Mouse (Mus musculus) neural tube, embryonic 13.5 days (tissue): ENCODE results near the gene Ubl7. TPM values are rescaled to one million over a fixed set of nuclear protein-coding genes. Genes with fewer than 3 reads are reported as not detected.

Experiments
- ATAC-seq: fragments of 200-750 bp; cut with Nextera tagmentation; 2 replicates; pipeline ENCODE4 v1.8.0; 2017; ENCODE audit warnings: low read depth, mild to moderate bottlenecking, moderate TSS enrichment, moderate library complexity
- H3K27ac ChIP-seq: fragments of 300-500 bp; sonication (generic); replicated peaks from 2 replicates; pipeline ENCODE4 v1.5.1; 2015; ENCODE audit warnings: moderate library complexity, mild to moderate bottlenecking, inconsistent platforms
- H3K27me3 ChIP-seq: fragments of 300-500 bp; sonication (generic); 2 replicates; pipeline ENCODE4 v1.6.1; 2015; ENCODE audit warnings: mild to moderate bottlenecking, inconsistent platforms
- H3K36me3 ChIP-seq: fragments of 300-500 bp; sonication (generic); 2 replicates; pipeline ENCODE4 v1.6.1; 2015; ENCODE audit warnings: mild to moderate bottlenecking, inconsistent platforms
- H3K4me1 ChIP-seq: fragments of 300-500 bp; sonication (generic); replicated peaks from 2 replicates; pipeline ENCODE4 v1.6.1; 2015; ENCODE audit warnings: inconsistent platforms
- H3K4me2 ChIP-seq: fragments of 300-500 bp; sonication (generic); 2 replicates; pipeline ENCODE4 v1.6.1; 2015; ENCODE audit warnings: inconsistent platforms, mild to moderate bottlenecking, moderate library complexity
- H3K4me3 ChIP-seq: fragments of 300-500 bp; sonication (generic); 2 replicates; pipeline ENCODE4 v1.5.1; 2015; ENCODE audit warnings: mild to moderate bottlenecking, inconsistent platforms
- H3K9ac ChIP-seq: fragments of 300-500 bp; sonication (generic); 2 replicates; pipeline ENCODE4 v1.6.1; 2015; ENCODE audit warnings: moderate library complexity, mild to moderate bottlenecking, inconsistent platforms
- H3K9me3 ChIP-seq: fragments of 300-500 bp; sonication (generic); 2 replicates; pipeline ENCODE4 v1.6.1; 2016; ENCODE audit warnings: inconsistent platforms
- WGBS: fragments of 180-500 bp; shearing (Covaris S2); methylation state at CpG from one replicate; pipeline ENCODE4 v1.1.7; 2015; 5-methylcytosine and 5-hydroxymethylcytosine counted together
- polyA plus RNA-seq: library from polyadenylated mRNA; unstranded; fragments of >200 nt; fragmentation: Nextera tagmentation; extraction: Ambion mirVana; gene quantifications from 2 replicates; pipeline ENCODE4 v1.2.1, GENCODE M21; 2015

Gene Ubl7
- polyA plus RNA-seq, 1 experiment from 2014 or later, result 166 TPM

DNA sequence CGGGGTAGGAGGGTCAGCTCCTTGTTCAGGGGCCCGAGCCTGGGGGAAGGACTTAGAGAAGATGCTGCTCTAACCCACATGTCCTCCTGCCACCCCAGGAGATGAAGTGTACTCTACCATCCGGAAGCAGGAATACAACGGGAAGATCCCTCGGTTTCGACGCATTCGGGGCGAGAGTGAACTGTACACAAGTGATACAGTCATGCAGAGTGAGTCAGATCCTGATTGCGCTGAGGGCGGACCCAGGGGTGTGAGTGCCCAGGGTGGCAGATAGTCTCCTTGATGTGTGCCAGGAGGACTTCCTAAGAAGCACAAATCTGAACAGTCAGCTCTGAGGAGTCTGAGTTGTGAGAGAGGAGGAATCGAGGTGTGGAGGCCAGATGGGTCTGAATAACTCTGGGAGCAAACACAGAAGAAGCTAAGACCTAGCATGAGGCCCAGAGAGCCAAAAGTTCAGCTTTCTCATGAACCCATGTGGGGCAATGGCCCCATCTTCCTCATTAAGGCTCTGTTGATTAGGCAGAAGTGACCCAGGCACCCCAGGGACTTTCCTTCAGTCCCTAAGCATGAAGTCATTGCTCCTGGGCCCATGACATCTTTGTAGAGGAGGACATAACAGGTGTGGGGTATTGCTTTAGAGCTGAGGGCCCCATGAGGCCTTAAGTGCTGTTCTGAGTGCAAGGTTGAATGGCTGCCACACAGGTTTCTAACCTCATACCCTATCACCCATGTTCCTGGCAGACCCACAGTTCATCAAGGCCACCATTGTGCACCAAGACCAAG, 44.4 kb downstream of the Ubl7 start:
- H3K27me3 ChIP-seq, result no peaks in the 10 kb centered on the region
- no peak overlapping the region for H3K4me2 ChIP-seq
- H3K4me3 ChIP-seq, result no peak overlapping the region
- 89% methylated on average over 12 of the region's 12 CpGs for WGBS
- peaks cover 57% of the 10 kb centered on the region for H3K36me3 ChIP-seq
- no peaks in the 10 kb centered on the region for H3K9me3 ChIP-seq
- H3K9ac ChIP-seq, result no peak overlapping the region
- H3K27ac ChIP-seq, result no peak overlapping the region
- ATAC-seq, result no peak
- H3K4me1 ChIP-seq, result peaks cover 25% of the 10 kb centered on the region

DNA sequence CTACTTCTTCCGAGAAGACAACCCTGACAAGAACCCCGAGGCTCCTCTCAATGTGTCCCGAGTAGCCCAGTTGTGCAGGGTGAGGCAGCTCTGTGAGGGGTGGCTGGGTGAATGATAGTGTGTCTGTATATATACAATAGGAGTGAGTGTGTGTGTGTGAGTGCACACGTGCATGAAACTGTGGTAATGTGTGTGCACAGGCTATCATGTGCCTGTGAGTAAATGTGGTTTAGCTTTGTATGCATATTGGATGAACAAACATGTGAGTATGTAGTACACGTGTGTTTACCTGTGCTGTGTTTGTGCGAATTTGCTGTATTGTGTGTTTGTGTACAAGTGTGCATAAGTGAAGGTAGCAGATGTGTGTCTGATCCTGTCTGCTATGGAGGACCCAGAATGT, 45.0 kb downstream of the Ubl7 start:
- no peak overlapping the region for H3K4me3 ChIP-seq
- peaks cover 19% of the 10 kb centered on the region for H3K4me1 ChIP-seq
- H3K36me3 ChIP-seq, result peaks cover 63% of the 10 kb centered on the region
- no peak overlapping the region for H3K27ac ChIP-seq
- H3K4me2 ChIP-seq, result no peak overlapping the region
- WGBS, result 91% methylated on average over 6 of the region's 6 CpGs
- H3K27me3 ChIP-seq, result no peaks in the 10 kb centered on the region
- no peak overlapping the region for H3K9ac ChIP-seq
- H3K9me3 ChIP-seq, result no peaks in the 10 kb centered on the region
- no peak for ATAC-seq

DNA sequence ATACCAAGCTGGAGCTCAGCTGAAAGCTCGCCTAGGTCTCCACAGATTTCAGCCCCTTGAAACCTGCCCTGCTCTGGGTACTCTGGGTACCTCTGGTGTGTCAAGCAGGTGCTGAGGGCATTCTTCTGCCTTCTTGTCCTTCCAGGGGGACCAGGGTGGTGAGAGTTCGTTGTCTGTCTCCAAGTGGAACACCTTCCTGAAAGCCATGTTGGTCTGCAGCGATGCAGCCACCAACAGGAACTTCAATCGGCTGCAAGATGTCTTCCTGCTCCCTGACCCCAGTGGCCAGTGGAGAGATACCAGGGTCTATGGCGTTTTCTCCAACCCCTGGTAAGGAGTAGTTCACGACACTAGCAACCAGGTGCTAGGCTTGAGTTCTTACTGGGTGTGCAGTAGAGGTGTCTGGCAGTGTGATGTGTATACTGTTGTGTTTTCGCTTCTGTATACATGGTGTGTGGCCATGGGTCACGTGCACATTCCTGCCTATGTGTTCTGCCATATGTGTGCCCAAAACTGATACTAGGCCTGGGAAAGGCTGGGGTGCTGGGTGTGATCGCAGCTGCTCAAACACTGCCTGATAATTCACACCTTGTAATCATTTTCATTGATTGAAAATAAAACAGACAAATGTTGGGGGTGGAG, 45.5 kb downstream of the Ubl7 start:
- WGBS, result 90% methylated on average over 9 of the region's 9 CpGs
- Histone ChIP-seq H3K9ac (no peak overlapping the region), H3K36me3 (peaks cover 69% of the 10 kb centered on the region), H3K27ac (no peak overlapping the region), H3K4me2 (no peak overlapping the region), H3K9me3 (no peaks in the 10 kb centered on the region), H3K4me3 (no peak overlapping the region), H3K4me1 (peaks cover 14% of the 10 kb centered on the region), H3K27me3 (no peaks in the 10 kb centered on the region)
- ATAC-seq, result no peak

DNA sequence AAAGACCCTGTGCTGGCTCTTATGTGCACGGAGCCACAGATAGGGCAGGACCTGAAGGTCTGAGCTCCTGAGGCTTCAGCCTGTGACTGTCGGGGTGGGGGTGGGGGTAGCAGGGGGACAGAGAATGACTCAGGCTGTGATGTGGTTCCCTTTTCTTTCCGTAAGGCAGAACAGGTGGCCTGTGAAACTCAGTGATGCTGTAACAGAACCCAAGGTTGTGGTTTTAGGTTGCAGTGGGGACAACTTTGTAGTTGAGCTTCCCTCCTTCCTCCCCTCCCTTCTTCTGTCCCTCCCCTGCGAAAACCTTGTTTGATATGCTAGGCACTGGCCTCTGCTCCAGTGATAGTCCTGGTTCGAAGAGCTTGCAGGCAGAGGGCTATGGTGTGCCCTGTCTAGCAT, 46.1 kb downstream of the Ubl7 start:
- Histone ChIP-seq H3K27ac (no peak overlapping the region), H3K4me3 (no peak overlapping the region), H3K4me2 (no peak overlapping the region), H3K9me3 (no peaks in the 10 kb centered on the region), H3K27me3 (no peaks in the 10 kb centered on the region), H3K9ac (no peak overlapping the region), H3K36me3 (peaks cover 74% of the 10 kb centered on the region), H3K4me1 (peaks cover 9% of the 10 kb centered on the region)
- WGBS, result 87% methylated on average over 5 of the region's 5 CpGs
- no peak for ATAC-seq

DNA sequence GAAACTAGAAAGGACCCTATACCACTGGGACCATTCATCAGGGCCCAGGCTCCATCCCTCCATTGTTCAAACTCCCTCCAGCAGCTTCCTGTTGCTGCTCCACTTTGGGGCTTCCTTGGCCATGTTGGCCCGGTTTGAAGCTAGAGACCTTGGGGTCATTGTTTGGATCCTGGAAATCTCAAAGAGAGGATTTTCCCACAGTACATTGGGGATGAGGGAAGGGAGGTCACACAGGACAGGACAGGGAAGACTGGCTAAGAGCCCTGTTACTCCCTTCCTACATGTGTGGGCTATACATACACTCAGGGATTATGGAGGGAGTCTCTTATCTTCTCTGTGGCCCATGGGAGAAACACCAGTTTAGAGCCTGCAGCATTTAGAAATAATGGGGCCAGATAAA, 47.8 kb downstream of the Ubl7 start:
- ATAC-seq, result no peak
- no peaks in the 10 kb centered on the region for H3K9me3 ChIP-seq
- H3K4me2 ChIP-seq, result no peak overlapping the region
- no peak overlapping the region for H3K4me3 ChIP-seq
- H3K4me1 ChIP-seq, result no peaks in the 10 kb centered on the region; the same call in 1 of the 2 replicates
- H3K36me3 ChIP-seq, result peaks cover 77% of the 10 kb centered on the region
- no peaks in the 10 kb centered on the region for H3K27me3 ChIP-seq
- no peak overlapping the region for H3K27ac ChIP-seq
- 90% methylated on average over 1 of the region's 1 CpGs for WGBS
- no peak overlapping the region for H3K9ac ChIP-seq

DNA sequence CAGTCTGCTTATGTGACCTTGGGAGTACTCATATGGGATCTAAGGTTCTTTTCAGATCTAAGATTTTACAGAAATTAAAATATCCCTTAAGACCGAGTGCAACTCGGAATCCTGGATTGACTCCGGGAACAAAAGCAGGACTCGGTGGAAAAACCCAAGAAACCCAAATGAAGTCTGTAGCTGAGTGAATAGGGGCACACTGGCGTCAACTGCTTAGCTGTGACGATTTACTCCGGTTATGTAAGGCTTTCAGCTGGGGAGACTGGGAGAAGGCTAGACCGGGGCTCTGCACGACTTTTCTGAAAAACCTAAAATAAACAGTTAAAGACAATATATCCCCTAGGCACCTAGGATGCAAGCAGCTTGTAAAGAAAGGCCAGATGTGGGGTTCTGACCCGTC, 48.6 kb downstream of the Ubl7 start:
- no peak overlapping the region for H3K4me2 ChIP-seq
- no peaks in the 10 kb centered on the region for H3K9me3 ChIP-seq
- no peak overlapping the region for H3K4me3 ChIP-seq
- H3K9ac ChIP-seq, result no peak overlapping the region
- peaks cover 77% of the 10 kb centered on the region for H3K36me3 ChIP-seq
- 73% methylated on average over 10 of the region's 10 CpGs for WGBS
- no peak overlapping the region for H3K27ac ChIP-seq
- no peaks in the 10 kb centered on the region; the same call in 1 of the 2 replicates for H3K4me1 ChIP-seq
- no peak for ATAC-seq
- H3K27me3 ChIP-seq, result no peaks in the 10 kb centered on the region

DNA sequence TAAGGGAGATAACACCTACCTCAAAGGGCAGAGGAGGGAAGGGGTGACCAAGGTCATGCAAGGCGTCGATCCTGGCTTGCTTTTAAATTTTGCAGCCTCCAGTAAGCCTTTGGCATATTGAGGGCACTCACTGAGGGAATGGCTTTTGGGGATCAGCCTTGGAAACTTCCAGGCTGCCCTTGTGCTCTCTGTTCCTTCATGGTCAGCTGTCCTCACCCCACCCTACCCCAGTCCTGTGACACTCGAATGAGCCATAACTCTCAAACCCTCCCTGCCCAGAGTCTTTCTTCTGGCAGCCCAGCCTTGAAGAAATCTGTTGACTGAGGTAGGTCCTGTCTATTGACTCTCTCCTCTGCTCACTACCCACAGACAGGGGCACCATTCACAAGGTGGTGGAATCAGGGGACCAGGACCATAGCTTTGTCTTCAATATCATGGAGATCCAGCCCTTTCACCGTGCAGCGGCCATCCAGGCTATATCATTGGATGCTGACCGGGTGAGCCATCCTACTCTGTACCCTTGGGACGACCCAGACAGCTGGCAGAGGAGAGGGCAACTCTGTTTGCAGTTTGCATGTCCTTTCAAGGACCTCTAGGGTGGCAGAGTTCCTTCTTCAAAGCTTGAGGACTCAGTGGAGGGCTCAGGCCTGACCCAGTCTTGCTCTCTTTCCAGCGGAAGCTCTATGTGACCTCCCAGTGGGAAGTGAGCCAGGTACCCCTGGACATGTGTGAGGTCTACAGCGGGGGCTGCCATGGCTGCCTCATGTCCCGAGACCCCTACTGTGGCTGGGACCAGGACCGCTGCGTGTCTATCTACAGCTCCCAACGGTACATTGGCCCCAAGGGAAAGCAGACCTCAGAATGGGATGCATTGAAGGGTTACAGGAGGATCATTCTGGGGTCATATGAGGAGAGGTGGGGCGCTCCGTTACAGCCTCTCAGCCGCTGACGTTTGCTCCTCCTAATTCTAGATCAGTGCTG, 49.4 kb downstream of the Ubl7 start:
- Histone ChIP-seq H3K9ac (no peak overlapping the region), H3K27ac (no peak overlapping the region), H3K4me2 (no peak overlapping the region), H3K27me3 (no peaks in the 10 kb centered on the region), H3K36me3 (peaks cover 69% of the 10 kb centered on the region), H3K4me1 (no peaks in the 10 kb centered on the region; the same call in 1 of the 2 replicates), H3K9me3 (no peaks in the 10 kb centered on the region), H3K4me3 (no peak overlapping the region)
- 90% methylated on average over 17 of the region's 17 CpGs for WGBS
- ATAC-seq, result no peak

DNA sequence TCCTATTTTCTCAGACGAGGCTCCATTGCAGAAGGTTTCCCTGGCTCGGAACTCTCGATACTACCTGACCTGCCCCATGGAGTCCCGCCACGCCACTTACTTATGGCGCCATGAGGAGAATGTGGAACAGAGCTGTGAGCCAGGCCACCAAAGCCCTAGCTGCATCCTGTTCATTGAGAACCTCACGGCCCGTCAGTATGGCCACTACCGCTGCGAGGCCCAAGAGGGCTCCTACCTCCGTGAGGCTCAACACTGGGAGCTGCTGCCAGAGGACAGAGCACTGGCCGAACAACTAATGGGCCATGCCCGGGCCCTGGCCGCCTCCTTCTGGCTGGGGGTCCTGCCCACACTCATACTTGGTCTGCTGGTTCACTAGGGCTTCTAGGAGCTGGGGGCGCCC, 50.4 kb downstream of the Ubl7 start:
- H3K36me3 ChIP-seq, result peaks cover 59% of the 10 kb centered on the region
- ATAC-seq, result no peak
- H3K9ac ChIP-seq, result no peak overlapping the region
- WGBS, result 90% methylated on average over 15 of the region's 15 CpGs
- H3K4me2 ChIP-seq, result no peak overlapping the region
- H3K9me3 ChIP-seq, result no peaks in the 10 kb centered on the region
- H3K27ac ChIP-seq, result no peak overlapping the region
- no peaks in the 10 kb centered on the region for H3K27me3 ChIP-seq
- no peak overlapping the region for H3K4me3 ChIP-seq
- no peaks in the 10 kb centered on the region; the same call in 1 of the 2 replicates for H3K4me1 ChIP-seq

DNA sequence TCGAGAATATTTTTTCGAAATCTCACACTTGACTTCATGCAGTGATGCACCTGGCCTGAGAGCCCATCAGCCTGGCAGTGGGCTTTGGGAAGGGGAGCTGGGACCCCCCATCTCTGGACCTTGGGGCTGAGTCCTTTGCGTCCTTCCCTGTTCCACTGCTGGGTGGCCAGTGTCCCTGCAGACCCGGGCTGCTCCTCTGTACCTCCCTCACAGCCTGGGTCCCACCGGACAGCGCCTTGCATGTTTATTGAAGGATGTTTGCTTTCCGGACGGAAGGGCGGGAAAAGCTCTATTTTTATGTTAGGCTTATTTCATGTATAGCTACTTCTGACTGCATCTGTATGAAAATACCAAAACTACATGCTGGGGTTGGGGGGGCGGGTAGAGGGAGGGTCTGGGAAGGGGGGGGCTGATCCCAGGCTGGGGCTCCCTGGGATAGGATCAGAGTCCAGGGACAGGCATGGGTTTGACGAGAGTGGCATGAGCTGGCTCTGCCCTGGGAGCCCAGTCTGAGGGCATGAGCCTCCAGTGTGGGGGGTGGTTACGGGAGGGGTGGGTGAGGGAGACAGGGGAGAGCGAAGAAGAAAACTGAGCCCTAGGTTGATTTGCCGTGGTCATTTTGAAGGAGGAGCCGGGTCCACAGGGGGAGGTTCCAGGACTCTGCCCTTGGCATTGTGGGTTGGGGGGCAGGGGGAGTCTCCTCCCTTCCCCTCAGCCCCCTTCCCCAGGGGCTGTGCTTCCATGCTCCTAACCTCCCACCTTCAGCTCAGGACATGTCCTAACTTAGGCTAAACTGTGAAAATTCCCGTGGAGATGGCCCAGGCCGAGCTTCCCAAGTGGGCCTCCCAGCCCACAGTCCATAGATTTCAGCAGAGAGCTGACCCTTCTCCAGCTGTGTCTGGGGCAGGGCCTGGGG, 51.3 kb downstream of the Ubl7 start:
- H3K9ac ChIP-seq, result no peak overlapping the region
- no peaks in the 10 kb centered on the region for H3K9me3 ChIP-seq
- peaks cover 50% of the 10 kb centered on the region for H3K36me3 ChIP-seq
- ATAC-seq, result no peak; the same call in 1 of the 2 replicates
- 74% methylated on average over 17 of the region's 17 CpGs for WGBS
- H3K27ac ChIP-seq, result no peak overlapping the region
- no peak overlapping the region for H3K4me2 ChIP-seq
- no peaks in the 10 kb centered on the region for H3K27me3 ChIP-seq
- no peaks in the 10 kb centered on the region; the same call in 1 of the 2 replicates for H3K4me1 ChIP-seq
- no peak overlapping the region for H3K4me3 ChIP-seq

DNA sequence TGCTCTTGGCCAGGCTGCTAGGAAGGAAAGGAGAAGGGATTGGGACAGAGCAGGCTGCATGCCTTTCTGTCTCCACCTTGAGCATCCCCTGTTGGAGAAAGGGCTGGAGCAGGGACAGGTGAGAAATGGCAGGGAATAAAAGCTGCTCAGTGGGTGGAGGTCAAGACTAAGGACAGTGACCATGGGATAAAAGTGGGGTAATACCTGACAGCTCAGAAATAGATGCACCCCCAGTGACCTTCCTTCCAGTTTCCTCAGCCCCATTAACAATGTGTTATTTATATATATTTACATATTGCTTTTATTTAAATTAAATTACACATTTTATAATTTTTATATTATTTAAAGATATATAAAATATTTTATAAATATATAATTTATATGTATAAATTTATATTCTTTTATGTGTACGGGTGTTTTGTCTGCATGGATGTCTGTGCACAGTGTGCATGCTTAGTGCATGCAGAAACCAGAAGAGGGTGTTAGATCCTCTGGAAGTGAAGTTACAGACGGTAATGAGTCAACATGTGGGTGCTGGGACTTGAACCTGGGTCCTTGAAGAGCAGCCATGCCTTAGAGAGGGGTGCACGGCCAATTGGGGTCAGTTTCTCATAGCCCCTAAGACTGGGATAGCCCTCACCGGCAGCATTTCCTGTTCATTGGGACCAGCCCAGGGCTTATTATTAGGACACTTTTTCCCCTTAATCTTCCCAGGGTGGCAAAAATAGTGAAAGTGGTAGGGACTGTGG, 52.6 kb downstream of the Ubl7 start:
- no peak for ATAC-seq
- Histone ChIP-seq H3K4me3 (no peak overlapping the region), H3K27ac (no peak overlapping the region), H3K4me2 (no peak overlapping the region), H3K4me1 (no peaks in the 10 kb centered on the region; the same call in 1 of the 2 replicates), H3K9ac (no peak overlapping the region), H3K27me3 (no peaks in the 10 kb centered on the region), H3K36me3 (peaks cover 37% of the 10 kb centered on the region), H3K9me3 (no peaks in the 10 kb centered on the region)
- WGBS, result 88% methylated on average over 4 of the region's 4 CpGs

DNA sequence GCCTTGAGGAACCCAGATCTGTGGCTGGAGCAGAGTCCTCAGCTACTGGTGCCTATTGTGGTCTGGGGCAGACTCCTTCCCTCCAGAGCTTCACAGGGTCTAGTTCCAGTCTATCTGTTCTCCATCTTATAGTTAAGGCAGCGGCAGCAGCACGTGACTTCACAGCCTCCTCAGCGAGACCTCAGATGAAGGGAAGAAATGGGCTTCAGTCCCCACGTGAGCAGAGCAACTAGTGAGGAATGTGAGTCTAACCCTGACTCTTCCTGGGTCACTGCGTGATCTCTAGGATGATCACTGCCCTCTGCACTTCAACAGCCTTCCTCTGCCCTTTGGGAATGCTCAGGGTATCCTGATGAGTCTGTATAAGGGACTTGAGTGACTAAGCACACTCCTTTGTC, 53.2 kb downstream of the Ubl7 start:
- peaks cover 31% of the 10 kb centered on the region for H3K36me3 ChIP-seq
- 85% methylated on average over 5 of the region's 5 CpGs for WGBS
- H3K9ac ChIP-seq, result no peak overlapping the region
- no peak for ATAC-seq
- H3K27me3 ChIP-seq, result no peaks in the 10 kb centered on the region
- no peak overlapping the region for H3K4me3 ChIP-seq
- no peak overlapping the region for H3K27ac ChIP-seq
- H3K4me2 ChIP-seq, result no peak overlapping the region
- no peaks in the 10 kb centered on the region for H3K9me3 ChIP-seq
- no peaks in the 10 kb centered on the region; the same call in 1 of the 2 replicates for H3K4me1 ChIP-seq
